Mouse (Mus musculus) skeletal muscle tissue, adult 2 months (tissue): ENCODE results near the gene Ebf1.
A peak's percentile ranks its signal among the peaks of the same experiment; 100 is the strongest.

ENCODE experiments used
- DNase-seq: peaks from one replicate; pipeline ENCODE4 v3.0.0-alpha.2; 2012; ENCODE audit warnings: low read depth, low spot score

Gene Ebf1

GRCm38 (mm10) chr11:44702716-44703486 lies 85.8 kb downstream of the Ebf1 start:
- DNase-seq: peak; percentile 38

DNA sequence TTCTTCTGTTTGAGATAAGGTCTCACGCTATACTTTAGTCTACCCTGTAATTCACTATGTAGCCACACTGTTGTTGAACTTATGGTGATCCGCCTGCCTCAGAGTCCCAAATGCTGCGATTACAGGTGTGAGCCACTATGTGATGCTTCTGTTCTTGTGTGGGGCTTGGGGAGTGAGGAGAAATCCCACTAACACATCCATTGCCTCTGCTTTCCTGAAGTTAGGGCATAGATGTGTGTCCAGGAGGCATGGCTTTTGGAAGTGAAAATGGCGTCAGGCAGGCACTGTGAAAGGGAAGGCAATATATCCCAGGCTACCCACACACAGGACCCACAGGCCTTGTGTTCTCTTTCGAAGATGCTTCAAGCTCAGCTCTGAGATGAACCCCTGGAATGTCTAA lies 86.8 kb downstream of the Ebf1 start:
- DNase-seq: no peak

- DNase-seq: no peak
These were observed 88.7 kb downstream of the Ebf1 start for GRCm38 (mm10) chr11:44705811-44706210.

DNA sequence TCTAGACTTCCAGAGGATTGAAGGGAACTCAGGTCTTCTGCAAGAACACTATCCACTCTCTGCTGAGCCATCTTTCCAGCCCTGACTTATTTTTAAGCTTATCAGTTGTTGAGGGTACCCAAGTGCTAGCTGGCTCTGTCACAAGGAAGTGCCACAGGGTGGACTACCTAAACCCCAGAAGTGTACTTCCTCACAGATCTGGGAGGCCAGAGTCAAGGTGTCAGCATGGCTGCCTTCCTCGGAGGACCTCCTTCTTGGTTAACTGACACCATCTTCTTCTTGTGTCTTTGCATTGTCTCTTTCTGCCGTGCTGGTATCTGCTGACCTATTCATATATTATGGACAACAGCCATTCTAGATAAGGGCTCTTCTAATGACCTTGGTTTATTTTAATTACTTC lies 89.3 kb downstream of the Ebf1 start:
- no peak for DNase-seq

GRCm38 (mm10) chr11:44707381-44708289 lies 90.5 kb downstream of the Ebf1 start:
- DNase-seq: no peak

- no peak for DNase-seq
These were observed 91.2 kb downstream of the Ebf1 start for GRCm38 (mm10) chr11:44708290-44708685.

- DNase-seq: no peak
These were observed 92.0 kb downstream of the Ebf1 start for GRCm38 (mm10) chr11:44709073-44709618.

DNA sequence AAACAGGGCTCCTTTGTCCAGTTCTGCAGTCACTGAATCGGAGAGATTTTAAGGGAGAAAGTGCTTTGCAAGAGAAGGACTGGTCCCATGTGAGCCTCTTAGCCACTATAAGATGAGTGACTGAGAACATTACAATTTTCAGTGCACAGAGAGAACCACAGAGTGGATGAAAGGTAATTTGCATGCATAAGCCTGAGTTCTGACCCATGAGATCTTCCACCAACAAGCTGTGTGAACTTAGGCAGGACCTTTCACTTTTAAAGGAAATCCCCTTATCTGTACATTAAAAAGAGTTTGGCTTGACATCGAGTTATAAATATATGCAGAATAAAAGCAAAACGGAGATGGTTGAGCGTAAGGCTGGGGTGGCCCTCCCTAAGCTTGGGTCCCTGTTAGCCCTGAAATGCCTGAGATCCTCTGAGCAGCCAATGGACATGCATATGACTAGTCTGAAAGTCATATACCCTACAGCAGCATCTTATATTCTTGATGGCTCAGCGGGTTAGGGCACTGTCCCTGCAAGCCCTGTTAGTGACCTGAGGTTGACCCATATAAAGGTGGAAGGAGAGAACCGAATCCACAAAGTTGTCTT lies 92.8 kb downstream of the Ebf1 start:
- no peak for DNase-seq

GRCm38 (mm10) chr11:44710861-44711260 lies 93.7 kb downstream of the Ebf1 start:
- no peak for DNase-seq

DNA sequence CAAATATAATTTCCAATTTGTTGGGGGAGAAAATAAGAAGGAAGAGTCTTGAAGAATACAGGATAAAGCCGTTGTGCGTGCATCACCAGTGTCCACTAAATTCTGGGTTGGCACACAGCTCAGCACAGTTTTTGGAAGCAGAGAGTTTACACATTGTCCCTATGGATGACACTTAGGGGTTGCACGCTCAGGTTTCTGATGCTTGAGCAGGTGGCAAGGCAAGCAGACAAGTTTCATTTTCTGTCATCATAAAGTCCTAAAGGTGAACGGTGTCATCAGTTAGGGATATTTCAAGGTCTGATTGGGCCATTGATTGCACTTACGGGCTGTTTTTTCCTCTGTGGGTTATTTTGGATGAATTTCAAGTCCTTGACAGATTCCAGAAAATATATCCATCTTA lies 97.1 kb downstream of the Ebf1 start:
- no peak for DNase-seq

DNA sequence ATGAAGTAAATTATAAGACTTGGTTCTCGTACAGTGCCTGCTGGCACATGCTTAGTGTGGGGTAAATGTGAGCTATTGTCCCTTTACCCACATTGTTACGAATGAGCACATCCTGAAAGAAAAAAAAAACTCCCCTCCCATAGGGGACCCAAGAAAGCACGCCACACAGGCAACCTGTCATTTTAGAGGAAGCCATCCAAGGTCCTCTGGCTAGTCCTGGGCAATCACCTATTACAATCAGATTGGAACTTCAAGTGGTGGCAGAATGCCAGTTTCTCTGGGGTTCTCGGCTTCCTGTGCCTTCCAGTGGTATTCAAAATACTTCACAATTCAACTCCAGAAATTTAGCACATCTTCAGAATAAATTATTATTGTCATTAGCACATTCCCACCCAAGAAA lies 98.7 kb downstream of the Ebf1 start:
- DNase-seq: no peak

DNA sequence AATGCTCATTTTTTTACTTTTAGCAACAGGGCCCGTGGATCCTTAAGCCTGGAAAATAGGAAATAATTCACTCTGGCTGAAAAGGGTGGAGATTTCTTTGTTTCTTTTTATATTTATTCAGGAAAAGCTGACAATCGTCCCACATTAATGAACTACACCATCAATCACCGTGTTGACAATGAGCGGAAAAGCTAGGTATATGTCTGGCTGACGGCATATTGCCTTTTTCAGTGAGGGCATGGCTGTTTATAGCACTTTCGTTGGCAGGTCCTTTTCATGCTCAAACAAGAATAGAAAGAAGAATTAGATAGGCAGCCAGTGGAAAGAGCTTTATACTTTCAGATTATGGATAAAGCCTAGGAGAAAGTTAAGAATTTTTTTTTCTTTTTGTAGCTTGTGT lies 99.8 kb downstream of the Ebf1 start:
- no peak for DNase-seq

DNA sequence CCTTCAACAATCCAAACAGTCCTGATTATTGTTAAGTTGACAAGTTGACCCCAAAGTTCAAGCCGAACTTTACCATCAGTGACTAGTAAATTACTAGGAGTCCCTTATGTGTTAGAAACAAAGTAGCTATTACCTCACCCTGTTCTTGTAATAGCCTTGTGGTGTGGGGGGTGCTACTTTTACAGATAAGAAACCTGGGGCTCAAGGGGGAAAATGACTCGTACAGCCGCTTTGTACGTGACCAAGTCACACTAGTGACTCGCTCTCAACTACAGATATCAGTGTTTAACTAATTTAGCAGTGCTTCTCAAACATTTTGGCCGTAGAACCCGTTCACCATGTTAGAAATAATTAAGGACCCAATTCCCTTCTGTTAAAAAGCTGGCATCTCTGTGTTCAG lies 100.5 kb downstream of the Ebf1 start:
- no peak for DNase-seq

- DNase-seq: no peak
These were observed 104.9 kb downstream of the Ebf1 start for GRCm38 (mm10) chr11:44721976-44722375.

GRCm38 (mm10) chr11:44723950-44724502 lies 106.9 kb downstream of the Ebf1 start:
- DNase-seq: peak; percentile 59

- no peak for DNase-seq
These were observed 108.6 kb downstream of the Ebf1 start for GRCm38 (mm10) chr11:44725732-44726131.

GRCm38 (mm10) chr11:44727376-44727775 lies 110.3 kb downstream of the Ebf1 start:
- DNase-seq: no peak

- DNase-seq: no peak
These were observed 110.7 kb downstream of the Ebf1 start for GRCm38 (mm10) chr11:44727821-44728220.

- peak; percentile 78 for DNase-seq
These were observed 111.2 kb downstream of the Ebf1 start for GRCm38 (mm10) chr11:44728271-44728670.

DNA sequence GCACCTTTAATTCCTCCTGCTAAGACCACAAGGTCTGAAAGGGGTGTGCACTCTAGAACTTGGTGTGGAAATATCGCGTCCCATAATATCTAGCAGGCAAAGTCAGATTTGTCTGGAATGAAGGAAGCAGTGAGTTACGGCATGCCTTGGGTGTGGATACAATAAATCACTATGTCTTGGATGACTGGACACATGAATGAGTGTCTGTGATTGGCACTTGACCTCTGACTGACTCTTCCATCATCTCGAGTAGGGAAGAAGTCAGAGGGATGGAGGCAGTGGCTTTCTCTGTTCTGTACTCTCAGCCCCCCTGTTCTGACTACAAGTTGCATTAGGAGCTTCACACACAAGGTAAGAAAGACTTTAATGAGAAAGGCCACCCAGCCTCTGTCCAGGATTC lies 112.8 kb downstream of the Ebf1 start:
- no peak for DNase-seq

GRCm38 (mm10) chr11:44731763-44732162 lies 114.6 kb downstream of the Ebf1 start:
- no peak for DNase-seq

- no peak for DNase-seq
These were observed 116.2 kb downstream of the Ebf1 start for GRCm38 (mm10) chr11:44733276-44733675.
